28 mouse cellular contexts compared by ENCODE assay signal in genomic region chr11:117971646-117972242, GRCm38 (mm10). TPM values are rescaled to one million over a fixed set of nuclear protein-coding genes. Genes with fewer than 3 reads are reported as not detected.
A peak's percentile ranks its signal among the peaks of the same experiment; 100 is the strongest.
DNase-seq lines count a peak whose midpoint lies in the region; ATAC-seq and TF ChIP-seq lines count a peak whose summit lies in the region.
"Had no signal": no experiment of that assay in that cellular context is flagged by ENCODE, and none has a peak within 500 bp of the region (broad histone marks: within the 10 kb centered on the region; RNA-seq: fewer than 3 reads in every experiment).

No protein-coding gene starts in this region.

- no peak overlapping the region for H3K4me2 ChIP-seq in hindbrain, embryonic 11.5 days (replicated peaks; ENCODE audit: low read depth, low read length)
- H3K4me2 ChIP-seq: forebrain, embryonic 12.5 days; heart, embryonic 13.5 days; hindbrain, embryonic 12.5 days; liver, embryonic 12.5 days had no signal

- WGBS in hindbrain, embryonic 10.5 days, result 51% methylated on average over 2 of the region's 2 CpGs
- 44% methylated on average over 2 of the region's 2 CpGs for WGBS in hindbrain, embryonic 11.5 days

- in situ Hi-C loops in ES-E14 (cut with MboI; ENCODE audit: low sequenced_read_pairs in 2 of 2, unreplicated experiment in 2 of 2), result no loop called here

- intact Hi-C loops in left cerebral cortex, postnatal 36 days (cut with DNase I), result loop anchor here (5.0 kb wide), 1 partner anchor 126 kb away; no protein-coding TSS in a partner anchor

- no peak overlapping the region for H3K4me3 ChIP-seq in hindbrain, embryonic 10.5 days
- H3K4me3 ChIP-seq in hindbrain, embryonic 11.5 days (ENCODE audit: low read depth, low read length), result no peak overlapping the region
- H3K4me3 ChIP-seq in ES-E14 (ENCODE audit: insufficient read depth in 1 of 2, low read depth in 1 of 2, low read length in 2 of 2, poor library complexity in 1 of 2, severe bottlenecking in 1 of 2), result no peak overlapping the region
- H3K4me3 ChIP-seq: erythroblast, embryonic 14.5 days; forebrain, embryonic 12.5 days; heart, embryonic 13.5 days; hindbrain, embryonic 12.5 days; intestine, embryonic 15.5 days; layer of hippocampus, adult 2 months; liver, embryonic 12.5 days had no signal

- no peak for DNase-seq in hindbrain, embryonic 10.5 days (ENCODE audit: low spot score)
- no peak for DNase-seq in hindbrain, embryonic 11.5 days (ENCODE audit: low spot score)
- DNase-seq in A20 (ENCODE audit: low read depth, low spot score), result peak; percentile 29
- DNase-seq in ES-E14 (ENCODE audit: low read depth, low spot score), result no peak
- peak; percentile 46 to 60 for DNase-seq in thymus, postnatal 10 days (ENCODE audit: low spot score in 2 of 2)
- DNase-seq in left cerebral cortex, postnatal 36 days (ENCODE audit: low spot score in 2 of 2), result no peak
- DNase-seq: adrenal gland, postnatal 25 days; cerebellum, adult 18-20 months; cerebellum, postnatal 10 days; gastrocnemius, postnatal 10 days; heart, postnatal 14 days; kidney, adult 2 months; kidney, postnatal 36 days; left cerebral cortex, postnatal 4 days; liver, postnatal 0 days; lung, postnatal 36 days; right cerebral cortex, adult 18-20 months; right cerebral cortex, postnatal 4 days had no signal

- H3K27me3 ChIP-seq in hindbrain, embryonic 10.5 days (ENCODE audit: insufficient read depth, poor library complexity, severe bottlenecking), result peaks cover 52% of the 10 kb centered on the region
- peaks cover 9% of the 10 kb centered on the region for H3K27me3 ChIP-seq in hindbrain, embryonic 11.5 days (ENCODE audit: control insufficient read depth, insufficient read depth, low read length)
- H3K27me3 ChIP-seq: intestine, embryonic 15.5 days had no signal

- H3K9me3 ChIP-seq in hindbrain, embryonic 10.5 days, result no peaks in the 10 kb centered on the region
- H3K9me3 ChIP-seq in hindbrain, embryonic 11.5 days (ENCODE audit: control insufficient read depth, low read length), result no peaks in the 10 kb centered on the region
- H3K9me3 ChIP-seq in ES-E14 (ENCODE audit: control insufficient read depth, insufficient read depth, low read depth, low read length), result no peaks in the 10 kb centered on the region
- H3K9me3 ChIP-seq: forebrain, embryonic 12.5 days; heart, embryonic 13.5 days; hindbrain, embryonic 12.5 days; intestine, embryonic 15.5 days; liver, embryonic 12.5 days had no signal

- H3K27ac ChIP-seq in hindbrain, embryonic 10.5 days, result peak overlapping the region; percentile 45; the same call in 1 of the 2 replicates
- no peak overlapping the region for H3K27ac ChIP-seq in hindbrain, embryonic 11.5 days (ENCODE audit: low read depth, low read length)
- peak overlapping the region; percentile 45; the same call in 1 of the 2 replicates for H3K27ac ChIP-seq in ES-E14 (ENCODE audit: insufficient read depth, low read depth, low read length, poor library complexity, severe bottlenecking)
- H3K27ac ChIP-seq: forebrain, embryonic 12.5 days; heart, embryonic 13.5 days; hindbrain, embryonic 12.5 days; hindbrain, postnatal 0 days; intestine, embryonic 15.5 days; layer of hippocampus, adult 2 months; liver, embryonic 12.5 days had no signal

- no peak for ATAC-seq in hindbrain, embryonic 11.5 days (ENCODE audit: low FRiP score)
- no peak for ATAC-seq in cerebellum, adult (ENCODE audit: insufficient number of reproducible peaks, low FRiP score, low TSS enrichment)
- ATAC-seq: hindbrain, postnatal 0 days; intestine, embryonic 15.5 days; liver, embryonic 12.5 days; liver, postnatal 0 days; midbrain, embryonic 16.5 days had no signal

- peaks cover 11% of the 10 kb centered on the region for H3K36me3 ChIP-seq in hindbrain, embryonic 10.5 days
- no peaks in the 10 kb centered on the region for H3K36me3 ChIP-seq in hindbrain, embryonic 11.5 days (ENCODE audit: control insufficient read depth, insufficient read depth, low read length)
- peaks cover 14% of the 10 kb centered on the region for H3K36me3 ChIP-seq in ES-E14 (ENCODE audit: control insufficient read depth, insufficient read depth, low read length, poor library complexity, severe bottlenecking)
- H3K36me3 ChIP-seq: forebrain, embryonic 12.5 days; hindbrain, embryonic 12.5 days; intestine, embryonic 15.5 days had no signal

- H3K4me1 ChIP-seq in hindbrain, embryonic 10.5 days (replicated peaks), result peaks cover 96% of the 10 kb centered on the region
- peaks cover 31% of the 10 kb centered on the region for H3K4me1 ChIP-seq in hindbrain, embryonic 11.5 days (replicated peaks; ENCODE audit: control insufficient read depth, insufficient read depth, low read length)
- H3K4me1 ChIP-seq in ES-E14 (ENCODE audit: control insufficient read depth in 2 of 2, insufficient read depth in 2 of 2, low read length in 2 of 2, poor library complexity in 1 of 2), result peaks cover 24 to 39% of the 10 kb centered on the region in 2 experiments

- no peak overlapping the region for H3K9ac ChIP-seq in hindbrain, embryonic 11.5 days (ENCODE audit: low read depth, low read length)
- no peak overlapping the region; the same call in 1 of the 2 replicates for H3K9ac ChIP-seq in ES-E14 (ENCODE audit: insufficient read depth, low read depth, low read length, poor library complexity, severe bottlenecking)
- H3K9ac ChIP-seq: forebrain, embryonic 12.5 days; heart, embryonic 13.5 days; hindbrain, embryonic 12.5 days; intestine, embryonic 15.5 days; liver, embryonic 12.5 days; liver, postnatal 0 days had no signal

TF ChIP-seq in ES-E14, 5 proteins besides CTCF, POLR2A, EP300 and RAD21:
- TF ChIP-seq ZC3H11A (IDR thresholded peaks at IDR 0.05; ENCODE audit: borderline replicate concordance, low read depth, low read length) (no peak), ZNF384 (IDR thresholded peaks at IDR 0.05; ENCODE audit: low read depth, low read length) (peak; percentile 68)
TF ChIP-seq in ES-E14: peak in this region for 1.

RNA-seq across cellular contexts. Expression of gene Socs3, which starts 1.9 kb away (rescaled TPM):
- polyA plus RNA-seq in hindbrain, embryonic 10.5 days (2016; fragmentation: Nextera tagmentation; extraction: Ambion mirVana), result 12.5 and 14.2 TPM in 2 replicates
- polyA plus RNA-seq in hindbrain, embryonic 11.5 days (2014; fragmentation: Nextera tagmentation; extraction: Ambion mirVana), result 3.4 and 5.6 TPM in 2 replicates
- 69.8 and 78.6 TPM in 2 replicates for total RNA-seq in ES-E14 (2012; rRNA removed)
- total RNA-seq in left cerebral cortex, postnatal 36 days (2021), result 1 to 10 TPM; 2.8 to 5.0 TPM

RNA-seq across cellular contexts. Expression of gene Pgs1, which starts 14.3 kb away (rescaled TPM):
- polyA plus RNA-seq in hindbrain, embryonic 10.5 days (2016; fragmentation: Nextera tagmentation; extraction: Ambion mirVana), result 46.2 and 51.9 TPM in 2 replicates
- 38.6 and 39.1 TPM in 2 replicates for polyA plus RNA-seq in hindbrain, embryonic 11.5 days (2014; fragmentation: Nextera tagmentation; extraction: Ambion mirVana)
- total RNA-seq in ES-E14 (2012; rRNA removed), result 95.2 and 101 TPM in 2 replicates
- total RNA-seq in left cerebral cortex, postnatal 36 days (2021), result 10 to 100 TPM; 82.8 to 86.3 TPM

Comparison
In these comparisons a context has a peak if more than half of its experiments do, and no peak if none do; other contexts are left out.
1. DNase-seq: peak in A20 (single experiment) and thymus, postnatal 10 days (2 of 2); none in hindbrain, embryonic 10.5 days (single experiment), hindbrain, embryonic 11.5 days (single experiment), ES-E14 (single experiment) and left cerebral cortex, postnatal 36 days (0 of 2).
2. RNA of gene Socs3, which starts 1.9 kb away (total RNA-seq): 69.8 to 78.6 TPM in ES-E14; 2.8 to 5.0 TPM in left cerebral cortex, postnatal 36 days; every median in the first group is over 10 times any median in the second.